Mouse (Mus musculus) midbrain, embryonic 12.5 days (tissue): ENCODE results near the gene Parvb. TPM values are rescaled to one million over a fixed set of nuclear protein-coding genes. Genes with fewer than 3 reads are reported as not detected.

Experiments used
- ATAC-seq: fragments of 200-750 bp; cut with Nextera tagmentation; 2 replicates; pipeline ENCODE4 v1.8.0; 2017; ENCODE audit warnings: low read depth, moderate TSS enrichment, moderate library complexity; ENCODE audit not compliant: low FRiP score
- H3K27ac ChIP-seq: fragments of 300-500 bp; sonication (generic); replicated peaks from 2 replicates; pipeline ENCODE4 v1.5.1; 2016; ENCODE audit warnings: mild to moderate bottlenecking
- H3K27me3 ChIP-seq: fragments of 300-500 bp; sonication (generic); 2 replicates; pipeline ENCODE4 v1.6.1; 2016; ENCODE audit warnings: mild to moderate bottlenecking
- H3K36me3 ChIP-seq: fragments of 300-500 bp; sonication (generic); 2 replicates; pipeline ENCODE4 v1.6.1; 2016
- H3K4me1 ChIP-seq: fragments of 300-500 bp; sonication (generic); 2 replicates; pipeline ENCODE4 v1.6.1; 2016
- H3K4me2 ChIP-seq: fragments of 300-500 bp; sonication (generic); replicated peaks from 2 replicates; pipeline ENCODE4 v1.6.1; 2016; ENCODE audit warnings: mild to moderate bottlenecking, moderate library complexity
- H3K4me3 ChIP-seq: fragments of 300-500 bp; sonication (generic); 2 replicates; pipeline ENCODE4 v1.5.1; 2016; ENCODE audit warnings: mild to moderate bottlenecking
- H3K9ac ChIP-seq: fragments of 300-500 bp; sonication (generic); replicated peaks from 2 replicates; pipeline ENCODE4 v1.6.1; 2016; ENCODE audit warnings: mild to moderate bottlenecking, moderate library complexity
- H3K9me3 ChIP-seq: fragments of 300-500 bp; sonication (generic); 2 replicates; pipeline ENCODE4 v1.6.1; 2016; ENCODE audit warnings: mild to moderate bottlenecking
- WGBS: fragments of 180-500 bp; shearing (Covaris S2); methylation state at CpG from one replicate; pipeline ENCODE4 v1.1.7; 2016; 5-methylcytosine and 5-hydroxymethylcytosine counted together
- polyA plus RNA-seq: library from polyadenylated mRNA; unstranded; fragments of >200 nt; fragmentation: Nextera tagmentation; extraction: Ambion mirVana; gene quantifications from 2 replicates; pipeline ENCODE4 v1.2.1, GENCODE M21; 2016

Gene Parvb
- polyA plus RNA-seq, 1 experiment from 2014 or later = 6.5 TPM

DNA sequence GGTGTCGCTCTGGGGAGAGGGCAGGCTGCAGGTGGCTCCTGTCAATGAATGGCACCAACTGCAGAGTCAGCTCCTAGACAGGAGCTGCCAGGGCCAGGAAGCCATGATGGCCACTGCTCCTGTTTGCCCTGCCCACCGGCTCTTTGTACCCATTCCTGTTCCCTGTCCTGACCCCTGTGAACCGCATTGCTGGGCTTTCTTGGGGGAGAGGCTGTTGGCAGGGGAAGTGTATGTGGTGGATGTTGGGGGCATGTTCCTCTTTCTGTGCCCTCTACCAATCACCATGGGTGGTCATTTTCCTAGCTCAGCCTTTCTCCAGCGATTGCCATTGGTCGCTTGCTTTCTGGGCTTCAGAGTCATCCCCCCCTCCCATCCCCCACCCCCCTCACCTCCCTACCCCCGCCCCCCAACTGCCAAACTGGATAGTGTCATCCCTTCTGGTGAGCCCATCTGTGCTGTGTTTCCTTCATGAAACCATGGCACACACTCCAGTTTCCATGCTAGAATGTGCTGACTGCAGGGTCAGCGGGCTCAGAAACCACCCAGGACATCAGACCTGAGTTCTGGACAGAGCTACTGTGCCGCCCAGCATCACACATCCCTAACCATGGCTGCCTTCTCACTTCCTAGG lies 89.8 kb downstream of the Parvb start:
- no peaks in the 10 kb centered on the region for H3K36me3 ChIP-seq
- 90% methylated on average over 7 of the region's 8 CpGs for WGBS
- no peaks in the 10 kb centered on the region for H3K9me3 ChIP-seq
- no peak overlapping the region for H3K27ac ChIP-seq
- no peak overlapping the region for H3K4me2 ChIP-seq
- ATAC-seq = no peak
- H3K4me1 ChIP-seq = peaks cover 12% of the 10 kb centered on the region
- H3K27me3 ChIP-seq = no peaks in the 10 kb centered on the region; the same call in 1 of the 2 replicates
- no peak overlapping the region for H3K9ac ChIP-seq
- H3K4me3 ChIP-seq = no peak overlapping the region

DNA sequence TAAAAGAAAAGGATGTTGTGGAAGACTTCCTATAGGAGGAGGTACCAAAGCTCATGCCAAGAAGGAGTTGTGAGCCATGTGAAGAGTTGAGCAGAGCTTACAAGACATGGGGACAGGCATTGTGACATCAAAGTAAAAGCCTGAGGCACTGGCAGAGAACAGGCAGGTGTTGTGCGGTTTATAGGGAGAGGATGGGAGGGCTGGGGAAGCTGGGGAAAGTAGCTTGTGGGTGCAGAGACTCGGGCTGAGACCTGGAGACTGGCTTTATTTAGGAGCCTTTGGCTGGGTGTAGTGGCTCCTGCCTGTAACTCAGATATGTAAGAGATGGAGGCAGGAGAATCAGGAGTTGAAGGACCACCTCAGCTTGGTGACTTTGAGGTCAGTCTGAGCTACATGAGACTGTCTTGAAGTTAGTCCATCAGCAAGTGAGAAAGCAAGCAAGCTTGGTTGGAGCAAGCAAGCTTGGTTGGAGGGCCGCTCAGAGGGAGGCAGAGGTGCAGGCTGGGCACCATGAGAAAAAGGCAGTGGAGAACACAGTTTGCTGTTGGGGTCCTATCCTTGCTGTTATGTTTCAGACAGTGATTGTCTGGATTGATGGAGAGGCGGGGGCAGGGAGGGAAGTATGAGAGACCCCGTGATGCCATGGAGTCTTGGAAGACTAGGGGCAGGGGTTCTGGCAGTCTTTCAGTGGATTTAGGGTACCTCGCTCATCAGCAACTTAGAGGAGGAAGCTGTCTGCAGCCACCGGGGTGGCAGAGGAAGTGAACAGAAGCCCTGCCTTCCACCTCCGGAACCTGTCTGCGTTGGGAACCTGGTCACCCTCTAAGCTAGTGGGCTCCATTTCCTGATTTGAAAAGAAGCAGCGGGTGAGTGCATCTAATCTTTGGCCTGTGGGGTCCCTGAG lies 92.4 kb downstream of the Parvb start, which contains the start of gene Parvg:
TSS of gene Parvg (plus strand) at position 61 of the 904 bp plus-strand sequence.
- H3K4me2 ChIP-seq = no peak within 1 kb of the TSS
- no peaks in the 10 kb centered on the region; the same call in 1 of the 2 replicates for H3K27me3 ChIP-seq
- H3K27ac ChIP-seq = no peak within 1 kb of the TSS
- peaks cover 12% of the 10 kb centered on the region for H3K4me1 ChIP-seq
- H3K36me3 ChIP-seq = no peaks in the 10 kb centered on the region
- WGBS = 88% methylated on average over 10 of the region's 10 CpGs
- no peak for ATAC-seq
- H3K4me3 ChIP-seq = no peak within 1 kb of the TSS
- H3K9ac ChIP-seq = no peak within 1 kb of the TSS
- no peaks in the 10 kb centered on the region for H3K9me3 ChIP-seq

DNA sequence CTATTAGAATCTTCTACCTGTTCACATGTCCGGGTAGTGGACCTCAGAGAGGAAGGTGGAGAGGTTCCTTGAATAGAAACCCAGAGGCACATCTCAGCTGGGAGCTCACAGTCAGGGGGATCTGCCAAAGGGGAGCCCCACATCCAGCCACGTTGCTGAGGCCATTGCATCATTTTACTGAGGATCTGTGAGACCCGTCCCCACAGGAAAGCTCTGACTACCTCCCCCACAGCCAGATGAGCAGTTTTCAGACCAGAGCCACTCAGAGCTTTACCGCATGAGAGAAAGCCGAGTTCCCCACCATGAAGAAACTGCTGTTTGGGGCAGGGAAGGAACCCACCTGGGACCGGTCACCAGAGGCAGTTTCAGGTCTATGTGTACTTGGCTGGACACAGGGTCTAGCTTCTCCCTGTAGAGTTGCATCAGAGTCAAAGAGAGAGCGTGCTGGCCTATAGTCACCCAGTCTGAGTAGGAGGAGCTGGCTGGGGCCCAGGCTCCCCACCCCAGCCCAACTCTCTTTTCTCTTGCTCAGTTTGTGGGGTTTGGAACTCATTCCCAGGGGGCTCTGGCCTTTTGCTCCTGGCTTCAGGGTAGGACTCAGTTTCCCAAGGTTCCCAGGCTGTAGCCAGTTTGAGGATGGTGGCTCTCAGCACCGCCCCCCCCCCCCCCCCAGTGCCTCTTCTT lies 93.2 kb downstream of the Parvb start:
- no peak overlapping the region for H3K27ac ChIP-seq
- H3K36me3 ChIP-seq = no peaks in the 10 kb centered on the region
- ATAC-seq = no peak
- WGBS = 75% methylated on average over 7 of the region's 8 CpGs
- no peaks in the 10 kb centered on the region; the same call in 1 of the 2 replicates for H3K27me3 ChIP-seq
- H3K4me3 ChIP-seq = no peak overlapping the region
- H3K4me1 ChIP-seq = peaks cover 12% of the 10 kb centered on the region
- H3K9ac ChIP-seq = no peak overlapping the region
- no peaks in the 10 kb centered on the region for H3K9me3 ChIP-seq
- no peak overlapping the region for H3K4me2 ChIP-seq

DNA sequence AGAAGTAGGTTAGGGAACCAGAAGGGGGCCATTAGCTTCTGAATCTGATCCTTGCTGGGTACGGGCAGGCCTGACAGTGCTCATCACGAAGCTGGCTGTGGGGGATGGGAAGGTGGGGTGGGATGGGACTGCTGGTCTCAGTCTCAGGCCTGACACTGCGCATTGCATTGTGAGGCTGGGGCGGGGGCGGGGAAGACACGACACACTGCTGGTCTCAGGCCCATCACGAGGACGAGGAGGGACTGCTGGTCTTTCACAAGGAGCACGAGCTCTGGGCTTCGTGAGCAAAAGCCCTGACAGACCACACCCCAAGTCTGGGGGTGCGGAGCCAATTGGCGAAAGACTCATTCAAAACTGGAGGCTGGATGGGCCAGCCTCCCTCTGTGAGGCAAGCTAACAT lies 93.9 kb downstream of the Parvb start:
- WGBS = 40% methylated on average over 12 of the region's 12 CpGs
- H3K27ac ChIP-seq = no peak overlapping the region

DNA sequence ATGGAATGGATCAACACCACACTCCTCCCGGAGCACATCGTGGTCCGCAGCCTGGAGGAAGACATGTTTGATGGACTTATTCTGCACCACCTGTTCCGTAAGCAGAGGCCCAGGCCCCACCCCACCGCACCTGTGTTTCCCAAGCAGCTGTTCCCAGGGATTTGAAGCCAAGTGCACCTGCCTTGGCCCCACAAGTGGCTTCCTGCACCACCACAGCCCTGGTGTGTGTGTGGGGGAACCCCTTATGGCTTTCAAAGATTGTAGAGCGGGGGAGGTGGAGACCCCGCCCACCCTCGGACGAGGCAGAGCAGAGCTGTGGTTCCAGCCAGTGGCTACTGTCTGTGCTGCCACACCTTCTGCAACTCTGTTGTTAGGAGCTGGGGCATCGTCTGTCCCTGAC lies 97.0 kb downstream of the Parvb start:
- ATAC-seq = no peak
- Histone ChIP-seq H3K4me1 (peaks cover 7% of the 10 kb centered on the region), H3K4me2 (no peak overlapping the region), H3K27me3 (no peaks in the 10 kb centered on the region), H3K27ac (no peak overlapping the region), H3K36me3 (no peaks in the 10 kb centered on the region), H3K9ac (no peak overlapping the region), H3K9me3 (no peaks in the 10 kb centered on the region), H3K4me3 (no peak overlapping the region)
- WGBS = 84% methylated on average over 10 of the region's 10 CpGs

More for the DNA sequence above, 93.9 kb downstream of the Parvb start:
- H3K4me3 ChIP-seq = no peak overlapping the region
- H3K4me2 ChIP-seq = no peak overlapping the region
- H3K27me3 ChIP-seq = no peaks in the 10 kb centered on the region
- H3K9me3 ChIP-seq = no peaks in the 10 kb centered on the region
- H3K9ac ChIP-seq = no peak overlapping the region
- H3K4me1 ChIP-seq = peaks cover 12% of the 10 kb centered on the region
- ATAC-seq = no peak
- H3K36me3 ChIP-seq = no peaks in the 10 kb centered on the region

DNA sequence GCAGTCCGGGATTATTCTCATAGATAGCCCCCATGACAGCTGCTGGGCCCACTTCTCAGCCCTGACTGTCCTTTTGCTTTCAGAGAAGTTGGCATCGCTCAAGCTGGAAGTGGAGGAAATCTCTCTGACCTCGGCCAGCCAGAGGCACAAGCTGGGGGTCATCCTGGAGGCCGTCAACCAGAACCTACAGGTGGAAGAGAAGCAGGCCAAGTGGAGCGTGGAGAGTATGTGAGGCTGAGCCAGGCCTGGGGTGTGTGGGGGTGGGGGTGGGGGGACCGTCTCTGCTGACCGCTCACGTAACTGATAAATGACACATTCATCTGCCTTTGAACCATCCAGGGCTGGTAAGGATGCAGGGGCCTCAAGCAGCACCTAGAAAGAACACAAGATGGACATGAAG lies 98.1 kb downstream of the Parvb start:
- no peak for ATAC-seq
- H3K4me1 ChIP-seq = peaks cover 7% of the 10 kb centered on the region
- H3K4me2 ChIP-seq = no peak overlapping the region

DNA sequence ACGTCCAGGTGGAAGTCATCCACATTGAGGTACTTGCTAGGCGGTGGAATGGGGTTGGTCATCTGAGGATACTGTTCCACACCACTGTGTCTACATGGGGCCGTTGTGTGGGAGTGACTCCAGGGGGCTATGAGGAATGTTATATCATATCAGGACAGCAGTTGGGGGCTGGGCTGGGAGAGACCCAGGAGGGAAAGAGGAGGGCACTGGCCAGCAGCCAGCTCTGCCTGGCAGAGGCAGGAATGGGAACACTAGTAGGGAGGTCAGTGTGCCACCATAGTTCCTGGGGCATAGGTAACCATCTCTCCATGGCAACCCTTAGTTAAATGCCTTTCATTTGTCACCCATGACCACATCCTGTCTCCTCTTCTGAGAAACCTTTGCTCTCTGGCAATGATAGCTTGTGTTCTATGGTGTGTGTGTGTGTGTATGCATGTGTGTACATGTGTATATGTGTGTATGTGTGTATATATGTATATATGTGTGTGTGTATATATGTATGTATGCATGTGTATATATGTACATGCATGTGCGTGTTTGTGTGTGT lies 99.3 kb downstream of the Parvb start:
- H3K36me3 ChIP-seq = no peaks in the 10 kb centered on the region
- ATAC-seq = no peak
- H3K27ac ChIP-seq = no peak overlapping the region
- WGBS = 88% methylated on average over 4 of the region's 4 CpGs
- no peaks in the 10 kb centered on the region for H3K27me3 ChIP-seq
- H3K9ac ChIP-seq = no peak overlapping the region
- H3K9me3 ChIP-seq = no peaks in the 10 kb centered on the region
- no peak overlapping the region for H3K4me2 ChIP-seq
- H3K4me1 ChIP-seq = no peaks in the 10 kb centered on the region
- H3K4me3 ChIP-seq = no peak overlapping the region

More for the DNA sequence above, 98.1 kb downstream of the Parvb start:
- WGBS = 93% methylated on average over 8 of the region's 8 CpGs
- no peak overlapping the region for H3K4me3 ChIP-seq
- no peaks in the 10 kb centered on the region for H3K9me3 ChIP-seq
- H3K27ac ChIP-seq = no peak overlapping the region
- no peaks in the 10 kb centered on the region for H3K36me3 ChIP-seq
- no peak overlapping the region for H3K9ac ChIP-seq
- no peaks in the 10 kb centered on the region for H3K27me3 ChIP-seq

DNA sequence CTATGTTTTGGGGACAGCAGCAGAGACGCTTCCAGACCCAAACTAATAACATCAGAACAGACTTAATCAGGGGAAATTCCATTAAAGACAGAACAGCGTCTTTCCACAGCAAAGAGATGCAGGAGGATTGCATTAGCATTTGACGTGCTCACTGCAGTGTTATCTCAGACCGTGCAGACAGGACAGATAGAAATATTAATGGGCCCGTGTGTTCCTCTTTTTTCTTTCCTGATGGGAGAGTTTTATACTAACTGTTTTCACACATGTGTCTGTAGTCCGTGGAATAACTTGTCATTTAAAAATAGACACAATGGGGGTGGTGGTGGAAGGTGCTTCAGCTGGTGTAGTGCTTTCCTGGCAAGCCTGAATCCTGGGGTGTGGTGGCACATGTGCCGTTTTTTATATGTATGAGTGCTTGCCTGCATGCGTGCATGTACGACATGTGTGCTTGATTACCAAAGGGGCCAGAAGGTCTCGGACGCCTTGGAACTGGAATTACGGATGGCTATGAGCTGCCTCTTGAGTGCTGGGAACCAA lies 104.5 kb downstream of the Parvb start:
- ATAC-seq = no peak
- no peak overlapping the region for H3K9ac ChIP-seq
- no peak overlapping the region for H3K27ac ChIP-seq
- H3K9me3 ChIP-seq = no peaks in the 10 kb centered on the region
- WGBS = 75% methylated on average over 12 of the region's 12 CpGs
- H3K4me1 ChIP-seq = no peaks in the 10 kb centered on the region
- H3K36me3 ChIP-seq = no peaks in the 10 kb centered on the region
- H3K4me2 ChIP-seq = no peak overlapping the region
- no peak overlapping the region for H3K4me3 ChIP-seq
- H3K27me3 ChIP-seq = no peaks in the 10 kb centered on the region

DNA sequence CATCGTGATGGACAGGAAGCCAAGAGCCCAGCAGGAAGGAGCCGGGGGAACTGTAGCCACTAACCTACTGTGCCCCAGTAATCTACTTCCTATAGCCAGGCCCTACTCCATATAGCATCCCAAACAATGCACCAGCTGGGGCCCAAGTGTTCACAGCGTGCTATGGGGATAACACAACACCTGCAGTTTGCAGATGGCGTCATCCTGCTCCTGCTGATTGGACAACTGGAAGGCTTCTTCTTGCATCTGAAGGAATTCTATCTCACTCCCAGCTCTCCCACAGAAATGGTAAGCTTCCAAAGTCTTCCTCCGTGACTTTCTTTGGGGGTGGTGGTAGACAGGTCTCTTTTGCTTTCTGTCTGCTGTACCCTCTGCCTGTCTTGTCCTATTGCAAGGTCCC lies 105.8 kb downstream of the Parvb start:
- H3K36me3 ChIP-seq = no peaks in the 10 kb centered on the region
- WGBS = 72% methylated on average over 5 of the region's 5 CpGs
- no peaks in the 10 kb centered on the region for H3K9me3 ChIP-seq
- no peak overlapping the region for H3K4me2 ChIP-seq
- no peak overlapping the region for H3K27ac ChIP-seq
- ATAC-seq = no peak
- H3K4me1 ChIP-seq = no peaks in the 10 kb centered on the region
- H3K27me3 ChIP-seq = no peaks in the 10 kb centered on the region
- no peak overlapping the region for H3K4me3 ChIP-seq
- H3K9ac ChIP-seq = no peak overlapping the region

DNA sequence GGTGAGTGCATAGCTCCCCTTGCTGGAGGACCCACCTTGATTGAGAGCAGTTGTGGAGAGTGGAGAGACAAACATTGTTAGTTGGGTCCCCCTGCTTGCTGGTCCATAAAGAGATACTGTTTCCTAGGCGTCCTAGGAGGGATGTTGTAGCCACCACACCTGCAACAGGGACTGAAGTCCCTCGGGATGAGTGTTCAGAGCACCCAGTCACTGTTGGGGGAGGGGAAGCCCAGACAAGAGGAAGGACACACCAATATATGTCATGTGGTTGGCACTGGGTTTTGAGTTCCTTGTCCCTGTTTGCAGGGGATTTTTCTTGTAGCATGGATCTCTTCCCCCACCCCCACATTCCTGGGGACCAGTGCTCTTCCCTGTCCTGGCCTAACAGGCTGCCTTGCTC lies 109.1 kb downstream of the Parvb start:
- H3K9me3 ChIP-seq = no peaks in the 10 kb centered on the region
- no peak overlapping the region for H3K4me2 ChIP-seq
- H3K27ac ChIP-seq = no peak overlapping the region
- peaks cover 7% of the 10 kb centered on the region; the same call in 1 of the 2 replicates for H3K4me1 ChIP-seq
- no peak overlapping the region for H3K4me3 ChIP-seq
- 68% methylated on average over 2 of the region's 2 CpGs for WGBS
- H3K36me3 ChIP-seq = no peaks in the 10 kb centered on the region
- no peak overlapping the region for H3K9ac ChIP-seq
- no peak for ATAC-seq
- H3K27me3 ChIP-seq = no peaks in the 10 kb centered on the region

DNA sequence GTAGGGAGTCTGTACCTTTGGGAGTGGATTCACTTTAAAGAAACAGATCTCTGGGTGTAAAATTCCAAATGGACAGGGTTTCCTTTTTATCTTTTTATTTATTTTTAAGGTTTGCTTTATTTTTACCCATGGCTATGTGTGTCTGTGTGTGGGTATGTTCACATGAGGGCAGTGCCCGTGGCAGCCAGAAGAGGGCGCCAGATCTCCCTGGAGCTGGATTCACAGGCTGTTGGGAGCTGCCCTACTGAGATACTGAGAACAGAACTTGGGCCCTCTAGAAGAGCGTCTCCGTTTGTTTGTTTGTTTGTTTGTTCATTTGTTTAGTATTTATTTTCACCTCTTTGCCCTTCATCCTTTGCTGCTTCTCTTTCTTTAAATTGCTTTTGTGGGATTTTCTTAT lies 116.9 kb downstream of the Parvb start:
- no peaks in the 10 kb centered on the region for H3K27me3 ChIP-seq
- H3K4me2 ChIP-seq = no peak overlapping the region
- ATAC-seq = no peak
- peaks cover 24% of the 10 kb centered on the region for H3K4me1 ChIP-seq
- H3K9ac ChIP-seq = no peak overlapping the region
- no peak overlapping the region for H3K4me3 ChIP-seq
- 93% methylated on average over 4 of the region's 4 CpGs for WGBS
- no peaks in the 10 kb centered on the region for H3K36me3 ChIP-seq
- no peak overlapping the region for H3K27ac ChIP-seq
- peaks cover 7% of the 10 kb centered on the region; the same call in 1 of the 2 replicates for H3K9me3 ChIP-seq
